Mouse (Mus musculus): Measurements from ENCODE around the gene Gm17455. TPM values are rescaled to one million over a fixed set of nuclear protein-coding genes. Genes with fewer than 3 reads are reported as not detected.

The Gm17455 gene
- polyA plus RNA-seq, 1 experiment from 2014 or later, result 0.74 TPM

DNA sequence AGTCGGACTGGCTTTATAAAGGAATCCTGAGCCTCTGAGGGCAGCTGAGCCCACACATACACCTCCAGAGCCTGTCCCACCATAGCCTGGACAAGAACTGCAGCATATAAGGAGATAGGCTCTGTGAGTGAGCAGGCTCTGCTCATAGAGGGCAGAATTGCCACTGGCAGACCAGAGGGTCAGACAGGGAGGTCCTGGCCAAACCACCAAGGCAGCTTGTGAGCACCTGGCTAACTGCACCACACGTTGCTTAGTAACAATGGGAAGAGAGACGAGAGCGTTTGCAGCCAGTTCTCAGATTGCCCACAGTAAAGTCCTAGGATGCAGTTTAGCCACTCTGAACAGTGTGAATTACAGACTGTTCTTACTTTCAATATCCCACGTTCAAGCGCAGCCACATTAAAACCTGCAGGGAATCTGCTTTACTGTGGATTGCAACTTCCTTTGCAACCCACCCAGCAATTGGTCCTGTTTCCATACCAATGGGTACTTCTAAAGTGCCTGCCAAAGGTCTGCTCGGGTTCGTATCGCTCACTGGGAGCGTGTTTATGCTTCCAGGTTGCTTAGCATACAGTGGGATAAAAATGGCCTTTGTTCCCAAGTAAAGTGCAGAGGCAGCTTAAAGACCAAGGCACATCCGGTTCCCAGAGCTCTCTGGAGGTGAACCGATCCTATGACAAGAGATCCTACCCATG is 37.8 kb upstream of the Gm17455 start:
- Histone ChIP-seq H3K4me3 (ENCODE audit: low read depth, low read length) (no peak overlapping the region), H3K27ac (replicated peaks) (no peak overlapping the region; the same call in 1 of the 2 replicates), H3K9ac (ENCODE audit: low read length) (no peak overlapping the region), H3K4me1 (replicated peaks; ENCODE audit: control insufficient read depth, insufficient read depth) (no peaks in the 10 kb centered on the region), H3K36me3 (ENCODE audit: control insufficient read depth, insufficient read depth, low read length) (no peaks in the 10 kb centered on the region), H3K4me2 (replicated peaks; ENCODE audit: low read depth) (no peak overlapping the region), H3K9me3 (ENCODE audit: control insufficient read depth, low read length) (no peaks in the 10 kb centered on the region), H3K27me3 (ENCODE audit: control insufficient read depth, insufficient read depth, low read length) (no peaks in the 10 kb centered on the region)
- WGBS, result 46% methylated on average over 12 of the region's 12 CpGs
- no peak for ATAC-seq (ENCODE audit: low FRiP score, low TSS enrichment)
- DNase-seq (ENCODE audit: low spot score), result no peak
- TF ChIP-seq CTCF (IDR thresholded peaks at IDR 0.05; ENCODE audit: low read depth) (no peak), EP300 (optimal IDR thresholded peaks at IDR 0.05) (no peak)

- no peaks in the 10 kb centered on the region for H3K4me1 ChIP-seq (replicated peaks; ENCODE audit: control insufficient read depth, insufficient read depth)
- no peak for DNase-seq (ENCODE audit: low spot score)
- no peak overlapping the region for H3K4me3 ChIP-seq (ENCODE audit: low read depth, low read length)
- WGBS, result 40% methylated on average over 2 of the region's 2 CpGs
- H3K27me3 ChIP-seq (ENCODE audit: control insufficient read depth, insufficient read depth, low read length), result no peaks in the 10 kb centered on the region
- H3K27ac ChIP-seq (replicated peaks), result peak overlapping the region; percentile 6; the same call in 1 of the 2 replicates
- H3K4me2 ChIP-seq (replicated peaks; ENCODE audit: low read depth), result no peak overlapping the region
- no peak for TF ChIP-seq EP300 (optimal IDR thresholded peaks at IDR 0.05)
- no peaks in the 10 kb centered on the region; the same call in 1 of the 2 replicates for H3K36me3 ChIP-seq (ENCODE audit: control insufficient read depth, insufficient read depth, low read length)
- H3K9me3 ChIP-seq (ENCODE audit: control insufficient read depth, low read length), result no peaks in the 10 kb centered on the region
- ATAC-seq (ENCODE audit: low FRiP score, low TSS enrichment), result no peak; the same call in 1 of the 2 replicates
- H3K9ac ChIP-seq (ENCODE audit: low read length), result no peak overlapping the region
These were observed 37.3 kb upstream of the Gm17455 start for GRCm38 (mm10) chr10:60362310-60362628.

DNA sequence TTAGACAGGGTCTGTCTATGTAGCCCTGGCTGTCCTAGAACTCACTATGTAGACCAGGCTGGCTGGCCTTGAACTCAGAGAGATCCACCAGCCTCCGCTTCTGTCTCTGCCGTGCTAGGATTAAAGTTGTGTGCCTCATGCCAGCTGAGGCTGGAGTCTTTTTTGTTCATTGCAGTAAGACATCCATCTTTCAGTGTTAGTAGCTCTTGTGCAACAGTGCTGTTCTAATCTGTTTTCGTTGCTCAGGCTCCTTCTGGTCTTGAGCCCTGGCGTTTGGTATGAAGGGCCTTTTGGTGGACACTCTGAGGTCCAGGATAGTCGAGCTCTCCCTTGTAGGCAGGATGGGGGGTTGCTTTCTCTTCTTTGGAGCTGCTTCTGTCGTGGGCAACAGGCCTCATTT is 36.1 kb upstream of the Gm17455 start:
- Histone ChIP-seq H3K36me3 (ENCODE audit: control insufficient read depth, insufficient read depth, low read length) (no peaks in the 10 kb centered on the region; the same call in 1 of the 2 replicates), H3K27ac (replicated peaks) (no peak overlapping the region), H3K27me3 (ENCODE audit: control insufficient read depth, insufficient read depth, low read length) (no peaks in the 10 kb centered on the region), H3K4me2 (replicated peaks; ENCODE audit: low read depth) (no peak overlapping the region), H3K9ac (ENCODE audit: low read length) (no peak overlapping the region), H3K4me1 (replicated peaks; ENCODE audit: control insufficient read depth, insufficient read depth) (no peaks in the 10 kb centered on the region), H3K4me3 (ENCODE audit: low read depth, low read length) (no peak overlapping the region), H3K9me3 (ENCODE audit: control insufficient read depth, low read length) (no peaks in the 10 kb centered on the region)
- ATAC-seq (ENCODE audit: low FRiP score, low TSS enrichment), result no peak
- TF ChIP-seq EP300 (optimal IDR thresholded peaks at IDR 0.05), result no peak
- TF ChIP-seq CTCF (IDR thresholded peaks at IDR 0.05; ENCODE audit: low read depth), result no peak
- DNase-seq (ENCODE audit: low spot score), result no peak
- 43% methylated on average over 6 of the region's 6 CpGs for WGBS

DNA sequence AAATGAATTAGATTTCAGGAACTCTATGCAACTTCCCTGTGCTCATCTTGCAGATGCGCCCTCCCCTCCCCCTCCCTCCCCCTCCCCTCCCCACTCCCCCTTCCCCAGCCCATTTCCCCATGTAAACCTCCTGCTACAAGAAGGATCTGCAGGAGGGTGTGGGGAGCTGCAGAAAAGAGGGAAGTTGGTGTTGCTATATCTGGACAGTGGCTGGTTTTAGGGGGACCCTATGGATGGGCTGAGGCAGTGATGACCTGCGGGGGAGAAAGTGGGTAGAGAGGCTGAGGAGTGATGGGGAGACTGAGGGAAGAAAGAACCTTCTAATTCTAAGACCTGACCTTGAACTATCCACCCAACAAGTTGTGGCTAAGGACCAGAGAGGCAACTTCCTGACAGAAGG is 32.4 kb upstream of the Gm17455 start:
- TF ChIP-seq CTCF (IDR thresholded peaks at IDR 0.05; ENCODE audit: low read depth), result no peak
- no peak for TF ChIP-seq EP300 (optimal IDR thresholded peaks at IDR 0.05)
- no peak overlapping the region for H3K9ac ChIP-seq (ENCODE audit: low read length)
- DNase-seq (ENCODE audit: low spot score) (no peak), ATAC-seq (ENCODE audit: low FRiP score, low TSS enrichment) (no peak)
- no peaks in the 10 kb centered on the region for H3K9me3 ChIP-seq (ENCODE audit: control insufficient read depth, low read length)
- no peak overlapping the region for H3K27ac ChIP-seq (replicated peaks)
- no peaks in the 10 kb centered on the region; the same call in 1 of the 2 replicates for H3K36me3 ChIP-seq (ENCODE audit: control insufficient read depth, insufficient read depth, low read length)
- no peaks in the 10 kb centered on the region for H3K27me3 ChIP-seq (ENCODE audit: control insufficient read depth, insufficient read depth, low read length)
- no peak overlapping the region for H3K4me2 ChIP-seq (replicated peaks; ENCODE audit: low read depth)
- 80% methylated on average over 2 of the region's 2 CpGs for WGBS
- no peak overlapping the region for H3K4me3 ChIP-seq (ENCODE audit: low read depth, low read length)
- H3K4me1 ChIP-seq (replicated peaks; ENCODE audit: control insufficient read depth, insufficient read depth), result no peaks in the 10 kb centered on the region

DNA sequence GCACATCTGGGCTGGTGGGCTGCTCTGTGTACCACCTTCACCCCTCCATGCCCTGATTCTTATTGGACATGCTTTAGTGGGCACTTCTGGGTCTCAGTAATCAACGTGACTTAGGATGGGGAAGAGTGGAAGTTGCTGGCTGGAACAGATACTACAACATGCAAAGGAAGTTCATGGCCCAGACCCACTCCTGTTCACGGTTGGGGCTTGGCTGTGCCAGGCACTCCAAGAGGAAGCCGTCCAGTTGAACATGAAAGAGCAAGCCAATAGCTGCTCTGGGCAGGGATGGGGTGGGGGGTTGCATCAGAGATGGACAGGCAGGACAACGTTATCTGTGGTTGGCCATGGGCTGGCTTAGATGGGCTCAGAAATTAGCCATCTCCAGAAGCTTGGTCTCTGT is 31.6 kb upstream of the Gm17455 start:
- DNase-seq (ENCODE audit: low spot score), result no peak
- WGBS, result 75% methylated on average over 4 of the region's 4 CpGs
- Histone ChIP-seq H3K9me3 (ENCODE audit: control insufficient read depth, low read length) (no peaks in the 10 kb centered on the region), H3K36me3 (ENCODE audit: control insufficient read depth, insufficient read depth, low read length) (no peaks in the 10 kb centered on the region; the same call in 1 of the 2 replicates), H3K27ac (replicated peaks) (no peak overlapping the region), H3K4me3 (ENCODE audit: low read depth, low read length) (no peak overlapping the region), H3K9ac (ENCODE audit: low read length) (no peak overlapping the region), H3K4me1 (replicated peaks; ENCODE audit: control insufficient read depth, insufficient read depth) (no peaks in the 10 kb centered on the region), H3K4me2 (replicated peaks; ENCODE audit: low read depth) (no peak overlapping the region), H3K27me3 (ENCODE audit: control insufficient read depth, insufficient read depth, low read length) (no peaks in the 10 kb centered on the region)
- ATAC-seq (ENCODE audit: low FRiP score, low TSS enrichment), result no peak
- TF ChIP-seq CTCF (IDR thresholded peaks at IDR 0.05; ENCODE audit: low read depth) (no peak), EP300 (optimal IDR thresholded peaks at IDR 0.05) (no peak)

- no peak overlapping the region for H3K27ac ChIP-seq (replicated peaks)
- H3K36me3 ChIP-seq (ENCODE audit: control insufficient read depth, insufficient read depth, low read length), result no peaks in the 10 kb centered on the region; the same call in 1 of the 2 replicates
- TF ChIP-seq CTCF (IDR thresholded peaks at IDR 0.05; ENCODE audit: low read depth), result no peak
- no peak for TF ChIP-seq EP300 (optimal IDR thresholded peaks at IDR 0.05)
- no peak for ATAC-seq (ENCODE audit: low FRiP score, low TSS enrichment)
- H3K27me3 ChIP-seq (ENCODE audit: control insufficient read depth, insufficient read depth, low read length), result no peaks in the 10 kb centered on the region
- 92% methylated on average over 6 of the region's 6 CpGs for WGBS
- H3K9ac ChIP-seq (ENCODE audit: low read length), result no peak overlapping the region
- H3K4me3 ChIP-seq (ENCODE audit: low read depth, low read length), result no peak overlapping the region
- H3K9me3 ChIP-seq (ENCODE audit: control insufficient read depth, low read length), result no peaks in the 10 kb centered on the region
- no peak for DNase-seq (ENCODE audit: low spot score)
- H3K4me2 ChIP-seq (replicated peaks; ENCODE audit: low read depth), result no peak overlapping the region
- H3K4me1 ChIP-seq (replicated peaks; ENCODE audit: control insufficient read depth, insufficient read depth), result no peaks in the 10 kb centered on the region
These were observed 30.1 kb upstream of the Gm17455 start for GRCm38 (mm10) chr10:60369405-60369804.

Data from stomach, postnatal 0 days (tissue).